Mouse (Mus musculus) CH12.LX (cell line): ENCODE measurements around the gene Diexf.

ENCODE experiments used
- CTCF ChIP-seq, 2 experiments: IDR thresholded peaks in 1 of 2; conservative IDR thresholded peaks in 1 of 2; 2 replicates each; pipeline ENCODE4 v1.5.1; 2011 to 2012; ENCODE audit warnings: low read depth in 2 of 2, low read length in 2 of 2, improper control_type of control experiment in 1 of 2, inconsistent platforms in 1 of 2, mild to moderate bottlenecking in 1 of 2, moderate library complexity in 1 of 2
- MAX ChIP-seq: IDR thresholded peaks from 2 replicates; pipeline ENCODE4 v1.6.1; 2011; ENCODE audit warnings: low read length, improper control_type of control experiment
- MAZ ChIP-seq: IDR thresholded peaks from 2 replicates; pipeline ENCODE4 v1.6.1; 2012; ENCODE audit warnings: low read depth, mild to moderate bottlenecking, inconsistent platforms, low read length, improper control_type of control experiment, moderate library complexity
- NELFE ChIP-seq: IDR thresholded peaks from 2 replicates; pipeline ENCODE4 v1.6.1; 2011; ENCODE audit warnings: low read depth, low read length, improper control_type of control experiment
- POLR2A ChIP-seq: IDR thresholded peaks from 2 replicates; pipeline ENCODE4 v1.6.1; 2011; ENCODE audit warnings: low read depth, mild to moderate bottlenecking, improper control_type of control experiment, low read length
- POLR2AphosphoS2 ChIP-seq: IDR thresholded peaks from 2 replicates; pipeline ENCODE4 v1.6.1; 2011; ENCODE audit warnings: low read depth, low read length, improper control_type of control experiment
- ZKSCAN1 ChIP-seq: IDR thresholded peaks from 2 replicates; pipeline ENCODE4 v1.6.1; 2012; ENCODE audit warnings: low read depth, inconsistent platforms, low read length, improper control_type of control experiment, borderline replicate concordance
- ZMIZ1 ChIP-seq: IDR thresholded peaks from 2 replicates; pipeline ENCODE4 v1.6.1; 2012; ENCODE audit warnings: low read depth, mild to moderate bottlenecking, inconsistent platforms, low read length, improper control_type of control experiment
- ZNF384 ChIP-seq: IDR thresholded peaks from 2 replicates; pipeline ENCODE4 v1.6.1; 2012; ENCODE audit warnings: low read depth, low read length, improper control_type of control experiment, inconsistent platforms

DNA sequence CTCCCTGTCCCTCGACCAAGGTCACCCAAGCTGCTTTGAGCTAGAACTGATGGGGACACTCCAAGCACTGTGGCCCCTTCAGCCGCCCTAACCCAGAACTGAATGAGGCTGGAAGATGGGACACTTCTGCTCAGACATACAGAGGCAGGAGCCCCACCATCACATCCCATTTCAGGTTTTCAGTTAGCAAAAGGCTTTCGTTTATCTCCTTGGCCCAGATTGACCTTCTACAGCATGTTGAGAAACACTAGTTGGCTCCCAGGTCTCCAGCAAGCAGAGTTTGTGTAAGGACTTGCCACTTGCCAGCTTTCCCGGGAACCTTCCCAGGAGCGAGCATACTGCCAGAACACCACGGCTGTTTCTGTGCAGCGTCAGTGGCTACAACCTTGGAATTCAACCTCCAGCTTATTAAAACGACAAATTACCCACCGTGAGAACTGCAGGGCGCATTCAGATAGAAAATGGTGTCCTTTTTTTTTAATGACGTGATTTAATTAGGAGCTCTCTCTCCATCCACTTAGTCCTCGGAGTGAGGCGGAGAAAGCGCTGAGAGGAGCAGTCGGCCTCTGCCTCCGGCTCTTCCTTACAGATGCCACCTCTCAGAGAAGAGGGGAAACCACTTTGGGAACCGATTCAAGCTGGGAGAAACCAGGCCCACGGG lies 39.7 kb downstream of the Diexf start:
- no peak for TF ChIP-seq NELFE
- no peak for TF ChIP-seq CTCF (conservative IDR thresholded peaks at IDR 0.05 in 1 of 2, IDR thresholded peaks at IDR 0.05 in 1 of 2; ENCODE audit: low read depth in 2 of 2, low read length in 2 of 2)
- TF ChIP-seq POLR2A = no peak
- TF ChIP-seq MAZ = no peak
- no peak for TF ChIP-seq ZKSCAN1
- no peak for TF ChIP-seq ZNF384
- no peak for TF ChIP-seq ZMIZ1
- TF ChIP-seq POLR2AphosphoS2 = no peak
- no peak for TF ChIP-seq MAX
